Comparison of ENCODE assay signal across 17 mouse cellular contexts in the genomic region with DNA sequence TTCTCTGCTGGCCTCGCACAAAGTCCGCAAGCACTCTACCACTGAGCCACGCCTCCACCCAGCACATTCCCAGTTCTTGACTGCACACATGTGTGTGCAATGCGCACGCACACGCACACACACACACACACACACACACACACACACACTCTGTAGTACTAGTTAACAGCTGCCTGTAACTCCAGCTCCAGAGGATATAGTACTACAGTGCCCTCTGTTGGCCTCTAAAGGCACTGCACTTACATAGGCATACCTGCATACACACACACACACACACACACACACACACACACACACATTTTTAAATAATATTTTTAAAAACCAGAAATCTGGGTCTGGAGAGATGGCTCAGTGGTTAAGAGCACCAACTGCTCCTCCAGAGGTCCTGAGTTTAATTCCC. TPM values are rescaled to one million over a fixed set of nuclear protein-coding genes. Genes with fewer than 3 reads are reported as not detected.
DNase-seq lines count a peak whose midpoint lies in the region; ATAC-seq and TF ChIP-seq lines count a peak whose summit lies in the region.
"Had no signal": no experiment of that assay in that cellular context is flagged by ENCODE, and none has a peak within 500 bp of the region (broad histone marks: within the 10 kb centered on the region; RNA-seq: fewer than 3 reads in every experiment).

No protein-coding gene starts in this region.

- H3K27ac ChIP-seq in kidney, adult 2 months (ENCODE audit: insufficient read depth, low read depth, low read length) = no peak overlapping the region
- H3K27ac ChIP-seq in stomach, postnatal 0 days (replicated peaks) = no peak overlapping the region
- H3K27ac ChIP-seq: heart, embryonic 13.5 days; macrophage had no signal

- H3K9me3 ChIP-seq in stomach, postnatal 0 days (ENCODE audit: control insufficient read depth, low read length) = no peaks in the 10 kb centered on the region
- H3K9me3 ChIP-seq: heart, embryonic 13.5 days; liver, embryonic 15.5 days had no signal

- H3K4me3 ChIP-seq in kidney, adult 2 months (ENCODE audit: insufficient read depth, low read depth, low read length) = no peak overlapping the region
- no peak overlapping the region for H3K4me3 ChIP-seq in stomach, postnatal 0 days (ENCODE audit: low read depth, low read length)
- H3K4me3 ChIP-seq: heart, embryonic 13.5 days; liver, embryonic 15.5 days had no signal

- H3K36me3 ChIP-seq in kidney, adult 2 months (ENCODE audit: control insufficient read depth, insufficient read depth, low read length) = no peaks in the 10 kb centered on the region
- 0 out of 2 replicates have a peak, but pooled peaks cover 2% of the 10 kb centered on the region for H3K36me3 ChIP-seq in stomach, postnatal 0 days (ENCODE audit: control insufficient read depth, insufficient read depth, low read length)

- TF ChIP-seq POLR2A in kidney, adult 2 months (IDR thresholded peaks at IDR 0.05; ENCODE audit: low read depth, low read length) = no peak

- 97% methylated on average over 6 of the region's 6 CpGs for WGBS in kidney, adult 2 months
- WGBS in stomach, postnatal 0 days = 95% methylated on average over 6 of the region's 6 CpGs

- TF ChIP-seq EP300 in stomach, postnatal 0 days (optimal IDR thresholded peaks at IDR 0.05) = no peak

- no peak for ATAC-seq in stomach, postnatal 0 days (ENCODE audit: low FRiP score, low TSS enrichment)
- ATAC-seq: activated CD4-positive, CD25-positive, alpha-beta regulatory T cell, adult 4 months had no signal

- no peak overlapping the region for H3K9ac ChIP-seq in stomach, postnatal 0 days (ENCODE audit: low read length)
- H3K9ac ChIP-seq: heart, embryonic 13.5 days; liver, embryonic 15.5 days had no signal

- no peak overlapping the region for H3K4me2 ChIP-seq in stomach, postnatal 0 days (replicated peaks; ENCODE audit: low read depth)
- H3K4me2 ChIP-seq: heart, embryonic 13.5 days; liver, embryonic 15.5 days had no signal

- DNase-seq in kidney, adult 2 months = no peak
- DNase-seq in kidney, postnatal 25 days = no peak
- peak; percentile 18 for DNase-seq in retina, embryonic 14.5 days (ENCODE audit: low spot score)
- DNase-seq in retina, postnatal 1 day = no peak
- peak; percentile 38 for DNase-seq in NIH3T3 (ENCODE audit: low read depth)
- no peak for DNase-seq in stomach, postnatal 0 days (ENCODE audit: low spot score)
- no peak for DNase-seq in frontal cortex, postnatal 10 days (ENCODE audit: low spot score in 2 of 2)
- DNase-seq: adrenal gland, postnatal 25 days; gastrocnemius, postnatal 36 days; heart, postnatal 4 days; kidney, postnatal 10 days; left cerebral cortex, postnatal 4 days; midbrain, embryonic 14.5 days had no signal

- H3K27me3 ChIP-seq in kidney, adult 2 months (replicated peaks; ENCODE audit: control insufficient read depth, insufficient read depth, low read length) = no peaks in the 10 kb centered on the region
- H3K27me3 ChIP-seq in stomach, postnatal 0 days (ENCODE audit: control insufficient read depth, insufficient read depth, low read length) = no peaks in the 10 kb centered on the region
- H3K27me3 ChIP-seq: heart, embryonic 13.5 days; liver, embryonic 15.5 days had no signal

- TF ChIP-seq CTCF in kidney, adult 2 months (conservative IDR thresholded peaks at IDR 0.05; ENCODE audit: insufficient read depth, insufficient read length, low read depth, low read length) = 0 out of 2 replicates have a peak, but pooled peaks have one; percentile 8
- peak; percentile 49 for TF ChIP-seq CTCF in stomach, postnatal 0 days (IDR thresholded peaks at IDR 0.05; ENCODE audit: low read depth)

- H3K4me1 ChIP-seq in kidney, adult 2 months (ENCODE audit: control insufficient read depth, insufficient read depth, low read length) = peaks cover 8% of the 10 kb centered on the region; the same call in 1 of the 2 replicates
- H3K4me1 ChIP-seq in stomach, postnatal 0 days (replicated peaks; ENCODE audit: control insufficient read depth, insufficient read depth) = no peaks in the 10 kb centered on the region

RNA-seq across cellular contexts. Expression of gene Pebp1, which starts 9.6 kb away (rescaled TPM):
- 909 and 1,151 TPM in 2 replicates for polyA plus RNA-seq in kidney, adult 2 months (2012; rRNA removed)
- 394 and 400 TPM in 2 replicates for polyA plus RNA-seq in stomach, postnatal 0 days (2015; fragmentation: Nextera tagmentation; extraction: Ambion mirVana)

RNA-seq across cellular contexts. Expression of gene Vsig10, which starts 41.1 kb away (rescaled TPM):
- 17.2 and 20.8 TPM in 2 replicates for polyA plus RNA-seq in kidney, adult 2 months (2012; rRNA removed)
- polyA plus RNA-seq in stomach, postnatal 0 days (2015; fragmentation: Nextera tagmentation; extraction: Ambion mirVana) = 9.9 and 13.0 TPM in 2 replicates

Comparison
In these comparisons a context has a peak if more than half of its experiments do, and no peak if none do; other contexts are left out.
1. DNase-seq: peak in retina, embryonic 14.5 days (single experiment) and NIH3T3 (single experiment); none in kidney, adult 2 months (single experiment), kidney, postnatal 25 days (0 of 2), retina, postnatal 1 day (single experiment), stomach, postnatal 0 days (single experiment) and frontal cortex, postnatal 10 days (0 of 2).